Mouse (Mus musculus) liver, embryonic 14.5 days (tissue): ENCODE data around the gene Ptch1. TPM values are rescaled to one million over a fixed set of nuclear protein-coding genes. Genes with fewer than 3 reads are reported as not detected.

Experiments
- ATAC-seq: fragments of 200-750 bp; cut with Nextera tagmentation; 2 replicates; pipeline ENCODE4 v1.8.0; 2017; ENCODE audit warnings: moderate number of reproducible peaks, mild to moderate bottlenecking, moderate library complexity; ENCODE audit not compliant: insufficient read depth
- DNase-seq, 3 experiments: peaks; one replicate each; pipeline ENCODE4 v3.0.0-alpha.2; 2012 to 2013; ENCODE audit warnings: low read depth in 3 of 3, low spot score in 3 of 3
- H3K27ac ChIP-seq: fragments of 300-500 bp; sonication (generic); 2 replicates; pipeline ENCODE4 v1.5.1; 2014; ENCODE audit warnings: moderate library complexity, mild to moderate bottlenecking, control low read depth, inconsistent platforms
- H3K27me3 ChIP-seq: fragments of 300-500 bp; sonication (generic); 2 replicates; pipeline ENCODE4 v1.6.1; 2014; ENCODE audit warnings: mild to moderate bottlenecking, low read length, moderate library complexity; ENCODE audit not compliant: control insufficient read depth, insufficient read depth
- H3K36me3 ChIP-seq: fragments of 300-500 bp; sonication (generic); replicated peaks from 2 replicates; pipeline ENCODE4 v1.6.1; 2014; ENCODE audit warnings: low read depth; ENCODE audit not compliant: control insufficient read depth, insufficient read depth
- H3K4me1 ChIP-seq, 2 experiments: fragments of 200-500 bp in 1 of 2; fragments of 300-500 bp in 1 of 2; sonication (generic) in 1 of 2; replicated peaks; 2 replicates each; pipeline ENCODE4 v1.6.1; 2012 to 2014; ENCODE audit warnings: antibody characterized with exemption in 1 of 2, inconsistent platforms in 1 of 2, low read length in 1 of 2; ENCODE audit not compliant: control insufficient read depth in 2 of 2, insufficient read depth in 2 of 2
- H3K4me2 ChIP-seq: fragments of 300-500 bp; sonication (generic); 2 replicates; pipeline ENCODE4 v1.6.1; 2014; ENCODE audit warnings: low read depth, mild to moderate bottlenecking, control low read depth, moderate library complexity
- H3K4me3 ChIP-seq, 2 experiments: fragments of 200-500 bp in 1 of 2; fragments of 300-500 bp in 1 of 2; sonication (generic) in 1 of 2; 2 replicates each; pipeline ENCODE4 v1.5.1; 2012 to 2014; ENCODE audit warnings: low read depth in 2 of 2, low read length in 2 of 2, mild to moderate bottlenecking in 2 of 2, control low read depth in 1 of 2, inconsistent platforms in 1 of 2, moderate library complexity in 1 of 2; ENCODE audit not compliant: insufficient read depth in 1 of 2
- H3K9ac ChIP-seq: fragments of 300-500 bp; sonication (generic); replicated peaks from 2 replicates; pipeline ENCODE4 v1.6.1; 2014; ENCODE audit warnings: mild to moderate bottlenecking, control low read depth, moderate library complexity
- H3K9me3 ChIP-seq: fragments of 300-500 bp; sonication (generic); 2 replicates; pipeline ENCODE4 v1.6.1; 2016; ENCODE audit warnings: low read length, mixed read lengths; ENCODE audit not compliant: control insufficient read depth
- CTCF ChIP-seq: IDR thresholded peaks from 2 replicates; pipeline ENCODE4 v1.5.1; 2016; ENCODE audit warnings: antibody characterized with exemption, low read depth, control low read depth
- EP300 ChIP-seq: IDR thresholded peaks from 2 replicates; pipeline ENCODE4 v1.6.1; 2016; ENCODE audit warnings: antibody characterized with exemption, low read depth
- WGBS: fragments of 180-500 bp; shearing (Covaris S2); extraction: QIAGEN DNeasy Blood & Tissue Kit; methylation state at CpG from one replicate; pipeline ENCODE4 v1.1.7; 2014; ENCODE audit not compliant: insufficient replicate concordance; 5-methylcytosine and 5-hydroxymethylcytosine counted together
- polyA plus RNA-seq, 2 experiments: library from polyadenylated mRNA; depleted of rRNA in 1 of 2; stranded (reverse) in 1 of 2; unstranded in 1 of 2; fragments of >200 nt; fragmentation: Nextera tagmentation in 1 of 2; extraction: Ambion mirVana in 1 of 2; gene quantifications; 2 replicates each; pipeline versions ENCODE4 v1.2.1 to v1.2.3; 2012 to 2014

Ptch1 gene
- polyA plus RNA-seq (2012; rRNA removed) (4.3 and 4.4 TPM in 2 replicates), polyA plus RNA-seq (2014; fragmentation: Nextera tagmentation; extraction: Ambion mirVana) (4.2 and 4.9 TPM in 2 replicates)

- no peaks in the 10 kb centered on the region for H3K9me3 ChIP-seq
- H3K4me3 ChIP-seq: peak within 1 kb of the TSS; percentile 36 to 48
- DNase-seq (no peak), ATAC-seq (no peak)
- H3K27me3 ChIP-seq: peaks cover 69% of the 10 kb centered on the region
- H3K9ac ChIP-seq: no peak within 1 kb of the TSS
- H3K27ac ChIP-seq: no peak within 1 kb of the TSS
- WGBS: 1% methylated on average over 43 of the region's 44 CpGs
- no peaks in the 10 kb centered on the region for H3K36me3 ChIP-seq
- peaks cover 0 to 6% of the 10 kb centered on the region in 2 experiments; a peak in 3 of 4 replicates for H3K4me1 ChIP-seq
- TF ChIP-seq CTCF: no peak
- TF ChIP-seq EP300: no peak
- peak within 1 kb of the TSS; percentile 65 for H3K4me2 ChIP-seq
These were observed at the start of gene Ptch1 for GRCm38 (mm10) chr13:63573256-63573835. Gene Ptch1, minus strand, starts transcription at chr13:63573598.

- Histone ChIP-seq H3K9ac (no peak overlapping the region), H3K27me3 (no peaks in the 10 kb centered on the region), H3K4me2 (no peak overlapping the region), H3K4me1 (no peaks in the 10 kb centered on the region), H3K4me3 (no peak overlapping the region), H3K27ac (no peak overlapping the region), H3K36me3 (no peaks in the 10 kb centered on the region), H3K9me3 (no peaks in the 10 kb centered on the region)
- 53% methylated on average over 3 of the region's 3 CpGs for WGBS
- TF ChIP-seq EP300 (no peak), CTCF (no peak)
- ATAC-seq: no peak
- no peak for DNase-seq
These were observed 47.9 kb upstream of the Ptch1 start for GRCm38 (mm10) chr13:63621301-63621700.

GRCm38 (mm10) chr13:63613201-63613600, 39.8 kb upstream of the Ptch1 start:
- no peak overlapping the region for H3K4me3 ChIP-seq
- no peak for TF ChIP-seq CTCF
- no peak for TF ChIP-seq EP300
- ATAC-seq (no peak), DNase-seq (no peak)
- H3K4me2 ChIP-seq: no peak overlapping the region
- no peaks in the 10 kb centered on the region for H3K9me3 ChIP-seq
- no peak overlapping the region for H3K27ac ChIP-seq
- 20% methylated on average over 2 of the region's 2 CpGs for WGBS
- no peaks in the 10 kb centered on the region for H3K27me3 ChIP-seq
- H3K4me1 ChIP-seq: no peaks in the 10 kb centered on the region
- H3K9ac ChIP-seq: no peak overlapping the region
- H3K36me3 ChIP-seq: no peaks in the 10 kb centered on the region

- TF ChIP-seq CTCF: no peak
- TF ChIP-seq EP300: no peak
- ATAC-seq (no peak), DNase-seq (no peak)
- Histone ChIP-seq H3K27me3 (no peaks in the 10 kb centered on the region), H3K36me3 (no peaks in the 10 kb centered on the region), H3K9ac (no peak overlapping the region), H3K4me1 (no peaks in the 10 kb centered on the region), H3K9me3 (no peaks in the 10 kb centered on the region), H3K27ac (no peak overlapping the region), H3K4me2 (no peak overlapping the region), H3K4me3 (no peak overlapping the region)
- WGBS: 17% methylated on average over 10 of the region's 10 CpGs
These were observed 36.3 kb upstream of the Ptch1 start for GRCm38 (mm10) chr13:63609734-63610133.

- Histone ChIP-seq H3K27ac (no peak overlapping the region), H3K9ac (no peak overlapping the region), H3K4me2 (no peak overlapping the region), H3K4me3 (no peak overlapping the region), H3K9me3 (no peaks in the 10 kb centered on the region), H3K4me1 (no peaks in the 10 kb centered on the region), H3K27me3 (no peaks in the 10 kb centered on the region), H3K36me3 (no peaks in the 10 kb centered on the region)
- ATAC-seq (no peak), DNase-seq (no peak)
- WGBS: 49% methylated on average over 3 of the region's 3 CpGs
- TF ChIP-seq EP300 (no peak), CTCF (no peak)
These were observed 24.2 kb upstream of the Ptch1 start for GRCm38 (mm10) chr13:63597593-63597992.
